Mouse (Mus musculus) heart, adult 2 months (tissue): ENCODE measurements at regions not wholly inside any gene's neighbourhood (a gene's known extent, or its start where the extent isn't known, plus 50 kb on each side); places are given as distances from the start of the nearest gene placed in this dataset.

Experiments
- DNase-seq, 2 experiments: peaks; one replicate each; pipeline ENCODE4 v3.0.0; 2021
- H3K27ac ChIP-seq: fragments of 200-600 bp; 2 replicates; pipeline ENCODE4 v1.8.1; 2022
- H3K27me3 ChIP-seq: fragments of 200-500 bp; 2 replicates; pipeline ENCODE4 v1.6.1; 2012; ENCODE audit warnings: mild to moderate bottlenecking, low read length, inconsistent platforms, mixed read lengths; ENCODE audit not compliant: control insufficient read depth, insufficient read depth
- H3K36me3 ChIP-seq: fragments of 200-500 bp; 2 replicates; pipeline ENCODE4 v1.6.1; 2012; ENCODE audit warnings: low read length, inconsistent platforms; ENCODE audit not compliant: control insufficient read depth, insufficient read depth
- H3K4me1 ChIP-seq: fragments of 200-500 bp; 2 replicates; pipeline ENCODE4 v1.6.1; 2011; ENCODE audit warnings: low read length; ENCODE audit not compliant: control insufficient read depth, insufficient read depth
- H3K4me3 ChIP-seq: fragments of 200-600 bp; 2 replicates; pipeline ENCODE4 v1.8.1; 2022
- H3K79me2 ChIP-seq: fragments of 200-500 bp; replicated peaks from 2 replicates; pipeline ENCODE4 v1.6.1; 2012; ENCODE audit warnings: mild to moderate bottlenecking, inconsistent platforms, low read length, moderate library complexity, mixed read lengths; ENCODE audit not compliant: control insufficient read depth, insufficient read depth
- H3K9ac ChIP-seq: fragments of 200-500 bp; 2 replicates; pipeline ENCODE4 v1.6.1; 2012; ENCODE audit warnings: low read depth, mild to moderate bottlenecking, control low read depth, inconsistent platforms, low read length, mixed read lengths
- CTCF ChIP-seq: fragments of 200-600 bp; IDR thresholded peaks from 2 replicates; pipeline ENCODE4 v1.8.1; 2022; ENCODE audit warnings: antibody characterized with exemption, mild to moderate bottlenecking, moderate library complexity
- EP300 ChIP-seq: fragments of 200-500 bp; IDR thresholded peaks from 2 replicates; pipeline ENCODE4 v1.6.1; 2011; ENCODE audit warnings: low read depth, low read length, control low read depth; ENCODE audit not compliant: insufficient read depth
- POLR2A ChIP-seq: fragments of 200-500 bp; IDR thresholded peaks from 2 replicates; pipeline ENCODE4 v1.6.1; 2011; ENCODE audit warnings: mild to moderate bottlenecking, low read depth, low read length, control low read depth; ENCODE audit not compliant: insufficient read depth
- WGBS: fragments of 180-500 bp; shearing (Covaris S2); methylation state at CpG from one replicate; pipeline ENCODE4 v1.1.7; 2018; 5-methylcytosine and 5-hydroxymethylcytosine counted together
- intact Hi-C: fragments of 180-260 bp; cut with DNase I; formaldehyde crosslinking; loops from one replicate; pipeline ENCODE4 v1.15.1; 2025

DNA sequence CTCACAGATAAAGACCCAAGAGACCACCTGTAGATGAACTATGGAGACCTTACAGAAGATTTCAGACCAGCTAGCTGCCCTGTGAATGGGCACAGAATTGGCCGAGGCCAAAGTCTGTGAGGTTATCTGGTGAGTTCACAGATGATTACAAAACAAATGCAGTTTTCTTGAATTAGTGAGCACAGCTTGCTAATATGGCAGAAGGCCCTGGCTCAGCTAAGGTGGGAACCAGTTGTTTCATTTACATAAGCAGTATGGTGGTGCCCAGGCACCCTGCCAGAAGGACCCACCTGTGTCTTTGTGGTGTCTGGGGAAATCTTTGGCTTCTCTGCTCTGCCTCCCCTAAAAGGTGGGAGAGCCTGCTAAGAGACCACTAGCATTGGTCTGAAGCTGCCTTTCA lies 466.9 kb downstream of the Cd83 start:
- Histone ChIP-seq H3K9ac (no peak overlapping the region), H3K4me3 (no peak overlapping the region), H3K27ac (no peak overlapping the region), H3K27me3 (no peaks in the 10 kb centered on the region), H3K36me3 (peaks cover 2% of the 10 kb centered on the region; the same call in 1 of the 2 replicates), H3K79me2 (no peaks in the 10 kb centered on the region), H3K4me1 (peaks cover 4% of the 10 kb centered on the region)
- WGBS, result 91% methylated on average over 1 of the region's 1 CpGs
- intact Hi-C loops, result no loop called here
- TF ChIP-seq CTCF (no peak), EP300 (no peak), POLR2A (no peak)
- no peak for DNase-seq

- intact Hi-C loops, result no loop called here
- H3K79me2 ChIP-seq, result no peaks in the 10 kb centered on the region
- TF ChIP-seq CTCF, result no peak
- TF ChIP-seq POLR2A, result no peak
- no peak for TF ChIP-seq EP300
- H3K27ac ChIP-seq, result no peak overlapping the region
- H3K4me1 ChIP-seq, result peaks cover 2% of the 10 kb centered on the region
- H3K36me3 ChIP-seq, result peaks cover 2% of the 10 kb centered on the region; the same call in 1 of the 2 replicates
- H3K27me3 ChIP-seq, result no peaks in the 10 kb centered on the region
- no peak overlapping the region for H3K9ac ChIP-seq
- 85% methylated on average over 3 of the region's 3 CpGs for WGBS
- DNase-seq, result no peak
- no peak overlapping the region for H3K4me3 ChIP-seq
Observed at GRCm38 (mm10) chr13:44252496-44252895, 467.9 kb downstream of the Cd83 start.

- intact Hi-C loops, result no loop called here
Observed at GRCm38 (mm10) chr13:44258422-44258821, 470.9 kb upstream of the Jarid2 start.

DNA sequence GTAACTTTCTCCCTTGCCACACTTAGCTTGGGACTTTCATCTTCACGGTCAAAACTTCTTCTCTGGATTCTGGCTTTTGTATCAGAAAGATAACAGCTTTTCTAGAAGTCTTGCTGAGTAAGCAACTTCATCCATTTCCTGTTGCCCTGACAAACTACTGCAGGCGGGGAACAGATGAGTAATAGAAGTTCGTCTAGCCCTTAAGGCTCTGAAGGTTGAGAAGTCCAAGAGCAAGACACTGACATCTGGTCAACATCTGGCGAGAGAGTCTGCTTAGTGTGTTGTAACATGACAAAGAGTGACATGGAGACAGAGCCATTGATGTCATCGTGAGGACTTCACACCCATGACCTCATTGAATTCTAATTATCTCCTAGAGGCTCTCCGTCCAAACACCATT lies 469.2 kb upstream of the Jarid2 start:
- no peaks in the 10 kb centered on the region for H3K79me2 ChIP-seq
- 0 out of 2 replicates have a peak, but pooled peaks have one; percentile 26 for TF ChIP-seq EP300
- TF ChIP-seq POLR2A, result no peak
- peak overlapping the region; percentile 71 for H3K27ac ChIP-seq
- H3K36me3 ChIP-seq, result no peaks in the 10 kb centered on the region
- H3K4me3 ChIP-seq, result no peak overlapping the region
- H3K27me3 ChIP-seq, result no peaks in the 10 kb centered on the region
- H3K4me1 ChIP-seq, result peaks cover 8% of the 10 kb centered on the region
- H3K9ac ChIP-seq, result no peak overlapping the region
- WGBS, result 51% methylated on average over 6 of the region's 6 CpGs
- intact Hi-C loops, result no loop called here
- peak in 1 of 2 experiments; percentile 65 for DNase-seq

More at GRCm38 (mm10) chr13:44258422-44258821, 470.9 kb upstream of the Jarid2 start:
- WGBS, result 64% methylated on average over 10 of the region's 10 CpGs
- Histone ChIP-seq H3K4me1 (peaks cover 8% of the 10 kb centered on the region), H3K4me3 (no peak overlapping the region), H3K9ac (no peak overlapping the region), H3K27me3 (no peaks in the 10 kb centered on the region), H3K36me3 (no peaks in the 10 kb centered on the region), H3K27ac (no peak overlapping the region), H3K79me2 (no peaks in the 10 kb centered on the region)
- TF ChIP-seq POLR2A (no peak), CTCF (no peak)
- no peak for DNase-seq

- no peaks in the 10 kb centered on the region for H3K79me2 ChIP-seq
- peaks cover 8% of the 10 kb centered on the region for H3K4me1 ChIP-seq
- H3K27ac ChIP-seq, result peak overlapping the region; percentile 71
- WGBS, result 38% methylated on average over 8 of the region's 8 CpGs
- no peak overlapping the region for H3K4me3 ChIP-seq
- H3K9ac ChIP-seq, result no peak overlapping the region
- H3K27me3 ChIP-seq, result no peaks in the 10 kb centered on the region
- DNase-seq, result peak; percentile 79 to 85
- no peak for TF ChIP-seq CTCF
- TF ChIP-seq EP300, result peak; percentile 70
- TF ChIP-seq POLR2A, result peak; percentile 12; the same call in 1 of the 2 replicates
- no peaks in the 10 kb centered on the region for H3K36me3 ChIP-seq
- intact Hi-C loops, result no loop called here
Observed at GRCm38 (mm10) chr13:44260637-44261333, 468.5 kb upstream of the Jarid2 start.

- 84% methylated on average over 16 of the region's 16 CpGs for WGBS
- intact Hi-C loops, result no loop called here
- H3K27ac ChIP-seq, result no peak overlapping the region
- no peak overlapping the region for H3K4me3 ChIP-seq
- H3K36me3 ChIP-seq, result no peaks in the 10 kb centered on the region
- DNase-seq, result no peak
- no peaks in the 10 kb centered on the region for H3K79me2 ChIP-seq
- H3K4me1 ChIP-seq, result no peaks in the 10 kb centered on the region
- H3K9ac ChIP-seq, result no peak overlapping the region
- no peak for TF ChIP-seq EP300
- TF ChIP-seq CTCF, result no peak
- no peak for TF ChIP-seq POLR2A
- no peaks in the 10 kb centered on the region for H3K27me3 ChIP-seq
Observed at GRCm38 (mm10) chr13:44272746-44273524, 456.3 kb upstream of the Jarid2 start.
